Mouse (Mus musculus) brain, embryonic 14.5 days (tissue): Measurements from ENCODE around the gene Ivd.

Source experiments
- CTCF ChIP-seq: fragments of 200-500 bp; IDR thresholded peaks from 2 replicates; pipeline ENCODE4 v1.5.1; 2012; ENCODE audit warnings: inconsistent platforms, mild to moderate bottlenecking, moderate library complexity, borderline replicate concordance; ENCODE audit not compliant: insufficient read depth, insufficient read length; ENCODE audit errors: extremely low read depth
- POLR2A ChIP-seq: fragments of 200-500 bp; IDR thresholded peaks from 2 replicates; pipeline ENCODE4 v1.6.1; 2012; ENCODE audit warnings: mild to moderate bottlenecking, inconsistent platforms, borderline replicate concordance; ENCODE audit not compliant: poor library complexity, insufficient read depth, insufficient read length, severe bottlenecking; ENCODE audit errors: extremely low read depth

- no peak for TF ChIP-seq CTCF
- TF ChIP-seq POLR2A: no peak
Observed at GRCm38 (mm10) chr2:118920428-118920827, 58.7 kb downstream of the Ivd start.
